Mouse (Mus musculus) testis, adult 2 months (tissue): ENCODE measurements around the gene Shb. TPM values are rescaled to one million over a fixed set of nuclear protein-coding genes. Genes with fewer than 3 reads are reported as not detected.

Experiments used
- H3K27ac ChIP-seq: fragments of 200-500 bp; 2 replicates; pipeline ENCODE4 v1.5.1; 2012; ENCODE audit warnings: low read depth, low read length; ENCODE audit not compliant: control insufficient read depth, insufficient read depth
- H3K27me3 ChIP-seq: fragments of 200-500 bp; 2 replicates; pipeline ENCODE4 v1.6.1; 2012; ENCODE audit warnings: mild to moderate bottlenecking, low read length, moderate library complexity; ENCODE audit not compliant: control insufficient read depth, insufficient read depth
- H3K36me3 ChIP-seq: fragments of 200-500 bp; 2 replicates; pipeline ENCODE4 v1.6.1; 2012; ENCODE audit warnings: mild to moderate bottlenecking, low read length; ENCODE audit not compliant: control insufficient read depth, insufficient read depth
- H3K4me1 ChIP-seq: fragments of 200-500 bp; 2 replicates; pipeline ENCODE4 v1.6.1; 2012; ENCODE audit warnings: low read length; ENCODE audit not compliant: control insufficient read depth, insufficient read depth
- H3K4me3 ChIP-seq: fragments of 200-500 bp; 2 replicates; pipeline ENCODE4 v1.5.1; 2012; ENCODE audit warnings: low read depth, mild to moderate bottlenecking, low read length, moderate library complexity, mixed read lengths; ENCODE audit not compliant: control insufficient read depth
- CTCF ChIP-seq: fragments of 200-500 bp; IDR thresholded peaks from 2 replicates; pipeline ENCODE4 v1.5.1; 2012; ENCODE audit warnings: low read depth, mild to moderate bottlenecking, inconsistent platforms, low read length, moderate library complexity; ENCODE audit not compliant: control insufficient read depth, insufficient read depth, insufficient replicate concordance
- POLR2A ChIP-seq: fragments of 200-500 bp; IDR thresholded peaks from 2 replicates; pipeline ENCODE4 v1.6.1; 2012; ENCODE audit warnings: low read depth, mild to moderate bottlenecking, inconsistent platforms, low read length, moderate library complexity; ENCODE audit not compliant: control insufficient read depth
- polyA plus RNA-seq: library from polyadenylated mRNA; depleted of rRNA; stranded (reverse); fragments of >200 nt; gene quantifications from 2 replicates; pipeline ENCODE4 v1.2.3, GENCODE M21; 2012

Gene Shb
- polyA plus RNA-seq, 1 experiment, result 7.3 TPM

GRCm38 (mm10) chr4:45449012-45449411 lies 83.3 kb downstream of the Shb start:
- H3K36me3 ChIP-seq, result no peaks in the 10 kb centered on the region
- TF ChIP-seq CTCF, result no peak
- no peak overlapping the region for H3K4me3 ChIP-seq
- H3K4me1 ChIP-seq, result peaks cover 11% of the 10 kb centered on the region
- no peak overlapping the region for H3K27ac ChIP-seq
- H3K27me3 ChIP-seq, result no peaks in the 10 kb centered on the region

GRCm38 (mm10) chr4:45448481-45448880 lies 83.8 kb downstream of the Shb start:
- no peak overlapping the region for H3K27ac ChIP-seq
- TF ChIP-seq CTCF (no peak), POLR2A (no peak)
- H3K4me3 ChIP-seq, result no peak overlapping the region
- no peaks in the 10 kb centered on the region for H3K27me3 ChIP-seq
- no peaks in the 10 kb centered on the region for H3K36me3 ChIP-seq
- H3K4me1 ChIP-seq, result peaks cover 7% of the 10 kb centered on the region

GRCm38 (mm10) chr4:45447196-45447595 lies 85.1 kb downstream of the Shb start:
- Histone ChIP-seq H3K4me3 (no peak overlapping the region), H3K27me3 (no peaks in the 10 kb centered on the region), H3K4me1 (no peaks in the 10 kb centered on the region), H3K36me3 (no peaks in the 10 kb centered on the region), H3K27ac (no peak overlapping the region)
- TF ChIP-seq CTCF, result no peak
- TF ChIP-seq POLR2A, result no peak

DNA sequence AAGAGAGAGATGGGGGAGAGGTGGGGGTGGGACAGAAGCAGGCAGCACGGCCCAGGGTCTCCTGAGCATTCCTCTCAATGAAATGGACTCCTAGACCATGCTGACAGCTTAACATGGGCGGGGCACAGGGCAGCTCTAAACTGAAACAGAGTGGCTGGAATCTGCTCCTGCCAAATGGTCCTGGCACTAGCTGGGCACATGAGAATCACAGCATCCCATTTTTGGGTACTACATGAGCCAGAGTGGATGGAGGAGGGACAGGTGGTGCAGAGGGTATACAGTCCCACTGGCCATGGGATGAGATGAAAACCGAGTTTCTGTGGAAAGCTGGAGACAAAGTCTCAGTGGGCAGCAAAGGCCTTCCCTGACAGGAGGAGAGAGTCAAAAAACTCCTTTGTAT lies 87.0 kb downstream of the Shb start:
- Histone ChIP-seq H3K27me3 (no peaks in the 10 kb centered on the region), H3K4me3 (no peak overlapping the region), H3K27ac (no peak overlapping the region), H3K4me1 (no peaks in the 10 kb centered on the region), H3K36me3 (no peaks in the 10 kb centered on the region)
- TF ChIP-seq CTCF (no peak), POLR2A (no peak)

- H3K4me1 ChIP-seq, result no peaks in the 10 kb centered on the region
- H3K36me3 ChIP-seq, result no peaks in the 10 kb centered on the region
- no peak overlapping the region for H3K4me3 ChIP-seq
- no peaks in the 10 kb centered on the region for H3K27me3 ChIP-seq
- no peak for TF ChIP-seq POLR2A
- no peak for TF ChIP-seq CTCF
- H3K27ac ChIP-seq, result no peak overlapping the region
These were observed 87.5 kb downstream of the Shb start for GRCm38 (mm10) chr4:45444813-45445212.

DNA sequence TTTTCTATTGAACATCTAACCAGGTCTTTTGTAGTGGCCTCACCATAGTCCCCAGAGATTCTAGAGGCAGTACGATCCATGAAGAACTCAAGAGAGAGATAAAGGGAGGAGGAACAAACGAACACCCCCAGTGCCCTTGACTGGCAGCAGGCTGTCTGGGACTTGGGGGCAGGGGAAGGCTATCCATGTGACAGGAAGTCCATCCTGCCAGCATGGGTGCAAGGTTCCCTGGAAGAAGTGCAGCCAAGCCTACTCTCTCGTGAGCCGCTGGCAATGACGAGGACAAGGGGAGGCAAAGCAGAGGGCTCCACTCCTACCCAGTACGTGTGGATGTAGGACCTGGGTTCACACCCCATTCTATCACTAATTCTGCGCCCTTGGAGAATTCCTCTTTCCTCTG lies 88.6 kb downstream of the Shb start:
- H3K36me3 ChIP-seq, result no peaks in the 10 kb centered on the region
- no peak overlapping the region for H3K4me3 ChIP-seq
- H3K27me3 ChIP-seq, result no peaks in the 10 kb centered on the region
- TF ChIP-seq CTCF (no peak), POLR2A (no peak)
- no peak overlapping the region for H3K27ac ChIP-seq
- H3K4me1 ChIP-seq, result no peaks in the 10 kb centered on the region

DNA sequence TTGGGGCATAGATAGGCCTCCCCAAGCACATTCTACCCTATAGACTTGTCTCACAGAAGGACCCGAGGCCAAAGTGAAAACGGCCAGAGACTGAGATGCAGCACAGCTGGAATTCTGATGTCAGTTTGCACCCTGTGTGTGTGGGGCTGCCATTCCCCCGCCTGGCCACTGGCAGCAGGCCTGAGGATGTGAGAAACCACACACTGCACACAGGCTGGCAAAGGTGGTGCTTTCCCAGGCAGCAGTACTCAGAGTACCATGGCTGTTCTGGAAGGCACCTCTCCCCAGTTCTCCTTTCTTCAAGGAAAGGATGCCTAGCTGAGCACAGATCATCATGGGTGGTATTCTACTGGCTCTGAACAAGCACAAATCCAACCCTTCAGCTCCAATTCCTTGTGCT lies 90.0 kb downstream of the Shb start:
- no peaks in the 10 kb centered on the region for H3K36me3 ChIP-seq
- TF ChIP-seq CTCF (no peak), POLR2A (no peak)
- no peak overlapping the region for H3K4me3 ChIP-seq
- H3K27ac ChIP-seq, result no peak overlapping the region
- no peaks in the 10 kb centered on the region for H3K27me3 ChIP-seq
- H3K4me1 ChIP-seq, result no peaks in the 10 kb centered on the region

DNA sequence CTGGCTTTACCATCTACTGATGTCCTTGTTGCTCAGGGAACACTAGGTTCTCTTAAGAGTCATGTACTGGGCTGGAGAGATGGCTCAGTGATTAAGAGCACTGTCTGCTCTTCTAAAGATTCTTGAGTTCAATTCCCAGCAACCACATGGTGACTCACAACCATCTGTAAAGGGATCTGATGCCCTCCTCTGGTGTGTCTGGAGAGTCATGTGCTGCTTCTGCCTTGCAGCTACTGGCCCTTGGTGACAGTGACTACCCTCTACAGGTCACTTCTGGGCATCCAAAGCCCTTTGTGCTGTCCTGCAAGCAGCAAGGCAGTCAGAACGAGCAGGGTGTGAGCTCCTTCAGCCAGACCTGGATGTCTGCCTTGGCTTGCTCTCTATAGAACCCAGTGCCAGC lies 90.5 kb downstream of the Shb start:
- no peaks in the 10 kb centered on the region for H3K4me1 ChIP-seq
- no peak overlapping the region for H3K4me3 ChIP-seq
- TF ChIP-seq POLR2A (no peak), CTCF (no peak)
- H3K27ac ChIP-seq, result no peak overlapping the region
- H3K27me3 ChIP-seq, result no peaks in the 10 kb centered on the region
- H3K36me3 ChIP-seq, result no peaks in the 10 kb centered on the region
